Mouse (Mus musculus): ENCODE results near the gene Slc25a44. TPM values are rescaled to one million over a fixed set of nuclear protein-coding genes. Genes with fewer than 3 reads are reported as not detected.
"Not testable (repeated sequence)": the region's sequence is repeated elsewhere in the genome, so short reads cannot be mapped to it uniquely, and the experiment has no call there.

The Slc25a44 gene
- total and polyA plus RNA-seq, 2 experiments from 2014 or later = 34.1 to 68.6 TPM

DNA sequence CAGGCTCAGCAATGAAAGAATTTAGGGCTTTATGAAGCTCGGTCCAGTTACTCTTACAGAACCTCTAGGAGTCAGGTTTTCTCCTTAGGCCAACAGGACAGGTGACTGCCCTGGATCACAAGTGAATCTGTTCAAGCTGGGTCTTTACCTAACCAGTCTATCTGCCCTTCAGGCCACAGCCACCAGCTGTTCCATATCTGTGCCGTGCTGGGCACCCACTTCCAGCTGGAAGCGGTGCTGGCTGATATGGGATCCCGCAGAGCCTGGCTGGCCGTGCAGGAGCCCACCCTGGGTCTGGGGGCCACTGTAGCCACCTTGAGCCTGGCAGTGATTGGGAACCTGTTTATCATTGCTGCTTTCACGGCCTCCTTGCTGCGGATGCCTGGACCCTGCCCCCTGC is 57.4 kb downstream of the Slc25a44 start:
- not testable (repeated sequence) for H3K27ac ChIP-seq
- 45% methylated on average over 3 of the region's 7 CpGs for WGBS
- ATAC-seq = 0 out of 2 replicates have a peak, but pooled peaks have one; percentile 2

GRCm38 (mm10) chr3:88366830-88367428 is 58.0 kb downstream of the Slc25a44 start:
- not testable (repeated sequence) for H3K9me3 ChIP-seq (ENCODE audit: low read length); H3K4me1 ChIP-seq (ENCODE audit: insufficient read depth, low read length); H3K27me3 ChIP-seq (ENCODE audit: insufficient read depth, low read length); H3K27ac ChIP-seq; H3K9ac ChIP-seq (replicated peaks; ENCODE audit: low read length); DNase-seq (ENCODE audit: low spot score); H3K4me3 ChIP-seq (ENCODE audit: low read length); H3K36me3 ChIP-seq (ENCODE audit: insufficient read depth, low read length)
- ATAC-seq = peak; percentile 76
- peak overlapping the region; percentile 18; the same call in 1 of the 2 replicates for H3K4me2 ChIP-seq (ENCODE audit: low read depth, low read length)
- 3% methylated on average over 13 of the region's 22 CpGs for WGBS

More for the DNA sequence above, 57.4 kb downstream of the Slc25a44 start:
- not testable (repeated sequence) for H3K36me3 ChIP-seq (ENCODE audit: insufficient read depth, low read length); H3K9ac ChIP-seq (replicated peaks; ENCODE audit: low read length); H3K4me1 ChIP-seq (ENCODE audit: insufficient read depth, low read length); H3K4me2 ChIP-seq (ENCODE audit: low read depth, low read length); H3K27me3 ChIP-seq (ENCODE audit: insufficient read depth, low read length); H3K4me3 ChIP-seq (ENCODE audit: low read length); H3K9me3 ChIP-seq (ENCODE audit: low read length); DNase-seq (ENCODE audit: low spot score)

GRCm38 (mm10) chr3:88365705-88366361 is 59.1 kb downstream of the Slc25a44 start:
- Histone ChIP-seq H3K4me2 (ENCODE audit: low read depth, low read length) (no peak overlapping the region), H3K9ac (replicated peaks; ENCODE audit: low read length) (no peak overlapping the region), H3K4me1 (ENCODE audit: insufficient read depth, low read length) (no peaks in the 10 kb centered on the region), H3K27me3 (ENCODE audit: insufficient read depth, low read length) (no peaks in the 10 kb centered on the region), H3K36me3 (ENCODE audit: insufficient read depth, low read length) (peaks cover 12% of the 10 kb centered on the region), H3K4me3 (ENCODE audit: low read length) (no peak overlapping the region), H3K27ac (no peak overlapping the region), H3K9me3 (ENCODE audit: low read length) (no peaks in the 10 kb centered on the region)
- 42% methylated on average over 34 of the region's 34 CpGs for WGBS
- no peak for DNase-seq (ENCODE audit: low spot score)
- no peak for TF ChIP-seq CTCF (IDR thresholded peaks at IDR 0.05; ENCODE audit: low read depth)
- ATAC-seq = no peak

DNA sequence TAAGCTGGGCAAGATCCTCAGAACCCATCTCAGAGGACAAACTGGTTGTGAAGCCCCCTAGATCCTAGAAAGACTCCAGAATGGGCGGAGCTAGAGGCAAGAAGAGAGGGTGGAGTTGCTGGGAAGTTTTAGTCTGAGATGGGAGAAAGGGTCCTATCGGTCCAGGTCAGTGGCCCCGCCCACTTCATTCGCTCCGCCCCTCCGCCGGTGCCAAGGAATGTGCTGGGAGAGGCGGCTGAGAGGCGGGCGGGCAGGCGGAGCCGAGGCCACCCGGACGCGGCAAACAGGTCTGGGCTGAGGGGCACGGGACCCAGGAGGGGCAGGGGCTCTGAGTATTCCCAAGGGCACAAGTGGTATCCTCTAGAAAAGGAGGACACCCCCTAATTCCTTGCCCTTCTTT is 60.6 kb downstream of the Slc25a44 start, which contains the start of gene Paqr6:
Gene Paqr6, plus strand, starts transcription at position 248 of the 400 bp plus-strand sequence.
- TF ChIP-seq CTCF (IDR thresholded peaks at IDR 0.05; ENCODE audit: low read depth) = no peak
- no peak within 1 kb of the TSS for H3K4me3 ChIP-seq (ENCODE audit: low read length)
- H3K4me2 ChIP-seq (ENCODE audit: low read depth, low read length) = peak within 1 kb of the TSS; percentile 19; the same call in 1 of the 2 replicates
- H3K36me3 ChIP-seq (ENCODE audit: insufficient read depth, low read length) = peaks cover 27% of the 10 kb centered on the region
- ATAC-seq (peak; percentile 17; the same call in 1 of the 2 replicates), DNase-seq (ENCODE audit: low spot score) (peak; percentile 27)
- H3K4me1 ChIP-seq (ENCODE audit: insufficient read depth, low read length) = no peaks in the 10 kb centered on the region
- no peaks in the 10 kb centered on the region for H3K27me3 ChIP-seq (ENCODE audit: insufficient read depth, low read length)
- H3K9me3 ChIP-seq (ENCODE audit: low read length) = no peaks in the 10 kb centered on the region
- 2% methylated on average over 16 of the region's 16 CpGs for WGBS
- H3K27ac ChIP-seq = peak within 1 kb of the TSS; percentile 59
- no peak within 1 kb of the TSS for H3K9ac ChIP-seq (replicated peaks; ENCODE audit: low read length)

DNA sequence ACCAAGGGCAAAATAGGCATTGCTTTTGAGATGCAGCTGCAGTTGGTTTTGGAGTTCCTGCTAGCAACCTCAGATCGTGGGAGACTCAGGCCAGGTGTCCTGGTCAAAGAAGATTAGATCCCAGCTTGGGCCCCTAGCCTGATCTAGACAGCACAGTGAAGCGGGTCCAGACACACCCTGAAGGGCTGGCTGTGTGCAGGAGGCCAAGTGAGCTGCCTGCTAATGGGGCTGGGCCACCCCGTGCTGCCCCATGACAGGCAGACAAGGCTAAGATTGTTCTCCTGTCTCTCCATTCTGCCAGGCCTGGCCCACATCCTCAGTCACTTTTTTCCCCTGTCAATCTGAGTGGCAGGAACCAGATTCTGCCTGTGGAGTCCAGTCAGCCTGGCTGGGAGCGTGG is 61.2 kb downstream of the Slc25a44 start:
- Histone ChIP-seq H3K27me3 (ENCODE audit: insufficient read depth, low read length) (no peaks in the 10 kb centered on the region), H3K4me2 (ENCODE audit: low read depth, low read length) (no peak overlapping the region), H3K36me3 (ENCODE audit: insufficient read depth, low read length) (peaks cover 33% of the 10 kb centered on the region), H3K9me3 (ENCODE audit: low read length) (no peaks in the 10 kb centered on the region), H3K27ac (peak overlapping the region; percentile 59), H3K4me3 (ENCODE audit: low read length) (no peak overlapping the region), H3K9ac (replicated peaks; ENCODE audit: low read length) (no peak overlapping the region), H3K4me1 (ENCODE audit: insufficient read depth, low read length) (no peaks in the 10 kb centered on the region)
- DNase-seq (ENCODE audit: low spot score) (peak; percentile 48), ATAC-seq (peak; percentile 70)
- 32% methylated on average over 4 of the region's 4 CpGs for WGBS
- TF ChIP-seq CTCF (IDR thresholded peaks at IDR 0.05; ENCODE audit: low read depth) = no peak

DNA sequence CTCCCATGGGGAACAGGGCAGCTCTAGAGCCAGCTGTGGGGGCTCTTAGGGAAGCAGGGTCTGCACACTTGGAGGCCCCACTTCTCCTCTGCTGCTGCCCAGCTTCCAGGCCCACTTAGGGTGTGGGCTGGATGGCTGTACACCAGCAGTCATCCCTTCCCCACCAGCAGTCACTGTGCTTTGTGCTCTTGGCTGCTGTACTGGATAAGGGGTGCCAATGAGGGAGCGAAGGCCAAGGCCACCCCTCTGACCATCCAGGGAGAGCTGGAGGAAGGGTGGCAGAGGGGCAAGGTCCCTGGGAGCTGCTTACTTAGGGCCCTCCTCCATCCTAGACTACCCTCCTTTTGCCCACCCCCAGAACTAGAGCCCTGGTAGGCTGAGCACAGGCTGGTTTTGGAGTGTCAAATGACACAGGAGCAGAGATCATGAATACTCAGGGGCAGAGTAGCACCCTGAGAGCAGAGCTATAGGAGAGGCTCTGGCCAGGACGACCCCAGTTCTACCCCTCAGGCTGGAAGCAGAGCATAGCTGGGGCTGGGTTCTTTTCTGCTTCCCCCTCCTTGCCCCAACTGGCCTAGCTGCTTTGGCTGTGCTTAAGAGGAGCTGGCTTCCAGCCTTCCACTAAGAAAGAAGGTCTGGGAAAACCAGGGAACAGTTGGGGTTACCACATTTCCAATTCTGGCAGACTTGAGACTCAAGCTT is 63.2 kb downstream of the Slc25a44 start:
- WGBS = 83% methylated on average over 2 of the region's 2 CpGs
- no peak for TF ChIP-seq CTCF (IDR thresholded peaks at IDR 0.05; ENCODE audit: low read depth)
- H3K4me1 ChIP-seq (ENCODE audit: insufficient read depth, low read length) = no peaks in the 10 kb centered on the region
- peak; percentile 40 for DNase-seq (ENCODE audit: low spot score)
- no peaks in the 10 kb centered on the region for H3K9me3 ChIP-seq (ENCODE audit: low read length)
- peak overlapping the region; percentile 68 for H3K27ac ChIP-seq
- H3K4me3 ChIP-seq (ENCODE audit: low read length) = no peak overlapping the region
- peaks cover 48% of the 10 kb centered on the region for H3K36me3 ChIP-seq (ENCODE audit: insufficient read depth, low read length)
- H3K9ac ChIP-seq (replicated peaks; ENCODE audit: low read length) = no peak overlapping the region
- H3K4me2 ChIP-seq (ENCODE audit: low read depth, low read length) = no peak overlapping the region
- ATAC-seq = peak; percentile 60
- no peaks in the 10 kb centered on the region for H3K27me3 ChIP-seq (ENCODE audit: insufficient read depth, low read length)

Measured in hindbrain, postnatal 0 days (tissue).